Mouse (Mus musculus): ENCODE results near the gene Lrfn5. TPM values are rescaled to one million over a fixed set of nuclear protein-coding genes. Genes with fewer than 3 reads are reported as not detected.

The Lrfn5 gene
- under 1 TPM in 1 of 3 experiments, not detected in 2; 0.08 TPM for polyA plus RNA-seq (2017; shearing (Covaris generic))

DNA sequence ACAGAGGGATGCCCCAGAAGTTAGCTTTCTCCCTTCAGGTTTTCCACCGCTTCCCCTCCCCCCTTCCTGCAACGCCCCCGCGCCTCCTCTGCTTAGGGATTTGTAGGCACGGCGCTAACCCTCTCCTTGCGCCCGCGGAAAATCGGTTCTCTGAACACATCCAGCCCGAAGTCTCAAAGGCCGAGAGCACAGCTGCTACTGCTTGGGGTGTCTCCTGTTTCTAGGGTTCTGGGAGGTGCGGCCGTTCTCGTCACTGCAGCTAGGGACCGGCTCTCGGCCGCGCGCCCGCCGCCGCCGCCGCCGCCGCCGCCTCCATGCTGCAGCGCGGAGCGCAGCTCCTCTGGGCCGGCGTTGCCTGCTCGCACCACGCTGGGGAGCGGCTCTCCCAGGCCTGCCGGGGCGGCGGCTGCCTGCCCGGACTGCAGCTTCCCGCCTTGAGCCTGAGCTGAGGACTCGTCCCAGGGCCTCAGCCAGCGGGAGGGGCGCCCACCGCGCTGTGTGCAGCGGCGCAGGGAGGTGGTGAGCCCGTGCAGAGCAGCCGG is at the start of gene Lrfn5:
Gene Lrfn5, plus strand, starts transcription at position 322 of the 542 bp plus-strand sequence.
- ATAC-seq, result no peak

GRCm38 (mm10) chr12:61521501-61522147 is 1.3 kb upstream of the Lrfn5 start:
- ATAC-seq, result no peak

DNA sequence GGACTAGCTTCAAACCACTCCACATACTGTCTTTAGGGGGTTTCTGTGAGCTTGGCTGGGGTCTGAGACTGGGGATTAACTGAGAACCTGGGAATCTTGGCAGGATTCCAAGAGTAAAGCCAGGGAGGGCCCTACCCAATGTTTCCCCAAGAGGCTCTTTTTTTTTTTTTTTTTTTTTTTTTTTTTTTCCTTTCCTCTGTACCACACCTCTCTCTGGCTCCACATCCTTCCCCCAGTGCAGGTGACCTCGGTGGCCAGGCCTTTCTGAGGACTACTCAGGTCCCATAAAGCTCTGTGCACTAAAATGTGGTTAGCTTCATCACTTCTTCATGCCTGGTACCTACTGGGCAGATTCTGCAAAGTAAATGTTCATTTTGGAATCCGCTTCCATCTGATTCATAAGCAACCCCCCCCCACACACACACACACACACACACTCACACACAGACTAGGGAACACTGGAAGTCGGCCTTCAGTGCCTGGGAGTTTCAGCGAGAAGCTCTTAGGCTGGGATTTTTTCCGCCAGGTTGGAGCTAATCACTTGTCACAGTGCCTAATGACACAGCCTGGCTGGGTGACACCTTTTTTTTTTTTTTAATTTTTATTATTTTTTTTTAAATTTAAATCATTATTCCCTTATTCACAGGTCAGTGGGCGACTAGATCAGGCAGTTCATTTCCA is 662 bp upstream of the Lrfn5 start:
- no peak for ATAC-seq

GRCm38 (mm10) chr12:61523631-61524182 is 757 bp downstream of the Lrfn5 start:
- ATAC-seq, result no peak

DNA sequence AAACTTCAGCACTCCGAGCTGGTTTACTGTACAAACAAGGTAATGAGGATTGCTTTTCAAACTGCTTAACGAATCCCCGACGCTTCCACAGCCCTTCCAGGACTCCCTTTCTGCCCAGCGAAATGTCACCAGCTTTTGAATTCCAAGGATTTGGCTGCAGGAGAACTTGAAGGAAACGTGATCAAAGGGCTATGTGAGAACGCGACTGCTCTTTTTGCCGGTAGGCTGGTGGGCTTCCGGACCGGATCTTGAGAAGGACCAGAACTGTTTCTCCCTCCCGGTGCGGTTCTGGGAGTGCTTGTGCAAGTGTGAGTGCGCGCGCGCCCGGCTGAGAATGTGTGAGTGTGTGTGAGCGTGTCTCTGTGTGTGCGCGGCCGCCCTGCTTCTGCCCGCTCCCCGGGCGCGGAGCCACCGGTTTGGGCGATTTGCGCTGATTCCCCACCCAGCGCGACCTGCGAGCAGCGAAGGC is 1.3 kb downstream of the Lrfn5 start:
- no peak for ATAC-seq

DNA sequence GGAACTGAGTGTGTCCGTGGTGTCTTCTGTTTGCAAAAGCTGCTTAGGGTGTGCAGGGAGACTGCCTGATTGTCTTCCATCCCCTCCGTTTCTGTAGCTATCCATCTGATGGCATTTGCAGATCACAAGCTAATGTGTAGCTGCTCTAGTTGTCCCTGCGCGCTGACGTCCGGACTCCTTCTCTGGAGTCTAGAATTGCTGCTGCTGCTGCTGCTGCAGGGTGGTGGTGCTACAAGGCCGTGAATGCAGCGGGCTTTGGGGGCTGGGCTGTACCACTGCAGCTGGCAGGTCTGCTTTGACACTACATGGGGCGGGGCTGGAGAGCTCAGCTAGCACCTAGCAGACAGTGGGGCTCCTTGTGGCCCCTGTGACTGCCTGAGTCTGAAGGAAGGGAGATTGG is 3.2 kb downstream of the Lrfn5 start:
- ATAC-seq, result no peak

- no peak for ATAC-seq
These were observed 57.0 kb downstream of the Lrfn5 start for GRCm38 (mm10) chr12:61579949-61580348.

GRCm38 (mm10) chr12:61600305-61600704 is 77.4 kb downstream of the Lrfn5 start:
- ATAC-seq, result no peak

GRCm38 (mm10) chr12:61607871-61608270 is 84.9 kb downstream of the Lrfn5 start:
- ATAC-seq, result no peak

GRCm38 (mm10) chr12:61610081-61610480 is 87.1 kb downstream of the Lrfn5 start:
- ATAC-seq, result no peak

- no peak for ATAC-seq
These were observed 101.6 kb downstream of the Lrfn5 start for GRCm38 (mm10) chr12:61624532-61624931.

- no peak for ATAC-seq
These were observed 131.4 kb downstream of the Lrfn5 start for GRCm38 (mm10) chr12:61654380-61654779.

DNA sequence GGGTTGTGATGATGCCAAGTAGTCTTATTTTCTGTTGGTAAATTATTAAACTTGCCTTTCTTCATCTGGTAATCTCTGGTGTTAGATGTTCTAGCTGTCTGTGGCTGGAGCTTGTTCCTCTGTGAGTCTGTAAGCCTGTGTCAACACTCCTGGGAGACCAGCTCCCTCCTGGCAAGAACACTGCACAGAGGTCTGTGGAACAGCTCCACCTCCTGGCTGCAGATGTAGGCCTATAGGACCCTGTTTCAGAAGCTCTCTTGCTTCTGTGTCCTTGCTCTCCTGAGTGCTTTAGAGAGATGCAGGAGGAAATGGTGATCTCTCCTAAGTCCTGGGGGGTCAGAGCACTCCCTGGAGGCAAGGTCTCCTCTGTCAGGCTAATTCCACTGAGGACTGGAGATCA is 200.2 kb downstream of the Lrfn5 start:
- no peak for ATAC-seq

DNA sequence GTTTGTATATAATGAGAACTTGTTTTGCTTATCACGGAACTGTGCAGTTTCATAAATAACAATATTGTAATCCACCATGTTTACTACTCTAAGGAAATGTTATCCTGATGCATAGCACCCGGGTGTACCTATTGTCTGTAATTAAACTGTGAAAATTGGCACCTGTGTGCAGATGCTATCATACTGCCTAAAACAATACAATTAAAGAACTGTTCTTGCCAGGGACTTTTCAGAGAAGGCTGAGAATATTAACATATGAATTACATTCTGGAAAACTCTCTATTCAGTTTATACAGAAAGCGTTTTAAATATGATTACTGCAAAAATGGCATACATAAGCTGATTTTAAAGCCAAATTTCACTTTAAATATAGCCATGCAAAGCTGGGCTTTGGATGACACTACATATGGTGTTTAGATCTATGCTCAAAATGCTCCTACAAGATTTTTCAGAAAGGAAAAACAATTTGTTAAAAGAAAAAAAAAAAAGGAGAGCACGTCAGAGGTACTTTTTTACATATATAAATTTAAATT is 284.2 kb downstream of the Lrfn5 start:
- ATAC-seq, result no peak

DNA sequence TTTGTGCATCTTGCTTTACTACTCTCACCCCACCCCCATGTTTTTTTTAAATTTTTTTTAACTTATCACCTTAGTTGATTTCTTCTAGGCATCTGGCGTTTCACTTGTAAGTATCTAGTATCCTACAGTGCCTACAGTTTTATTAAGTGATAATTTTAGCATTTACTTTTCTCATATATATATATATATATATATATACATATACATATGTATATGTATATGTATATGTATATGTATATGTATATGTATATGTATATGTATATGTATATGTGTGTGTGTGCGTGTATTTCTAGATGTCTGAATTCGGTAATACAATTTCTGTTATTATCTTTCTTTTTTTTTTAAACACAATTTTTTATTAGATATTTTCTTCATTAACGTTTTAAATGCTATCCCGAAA is 300.7 kb downstream of the Lrfn5 start:
- ATAC-seq, result no peak

- ATAC-seq, result no peak
These were observed 303.4 kb downstream of the Lrfn5 start for GRCm38 (mm10) chr12:61826311-61826710.

DNA sequence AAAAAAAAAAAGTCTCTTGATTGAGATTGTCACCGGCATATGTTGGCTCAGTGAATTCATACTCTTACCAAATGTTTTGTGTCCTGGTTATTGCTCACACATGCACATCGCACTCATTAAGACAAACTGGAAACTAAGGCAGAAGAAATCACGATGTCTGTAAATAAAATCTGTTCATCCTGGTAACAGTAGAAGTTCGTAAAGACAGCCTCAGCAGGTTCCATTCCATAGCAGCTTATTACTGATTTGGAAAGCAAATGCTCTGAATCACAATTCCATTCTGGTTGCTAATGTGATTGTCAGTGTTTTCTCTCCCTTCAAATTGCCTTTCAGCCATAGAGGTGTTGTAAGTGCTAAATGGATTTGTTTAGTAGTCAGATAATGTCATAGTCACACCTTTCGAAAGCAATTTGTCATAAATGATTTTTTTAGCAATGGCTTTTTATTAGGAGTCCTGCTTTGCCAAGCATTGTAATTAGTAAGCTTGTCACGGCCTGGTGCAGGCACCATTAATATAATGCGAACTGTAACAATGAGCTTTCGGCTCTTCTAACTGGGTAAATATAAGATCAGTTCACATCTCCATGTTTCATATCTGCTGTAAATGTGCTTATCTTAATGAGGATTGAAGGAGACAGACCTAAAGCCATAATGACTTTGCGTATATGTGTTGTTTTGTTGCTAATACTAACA is 319.8 kb downstream of the Lrfn5 start:
- no peak for ATAC-seq

- no peak for ATAC-seq
These were observed 331.2 kb downstream of the Lrfn5 start for GRCm38 (mm10) chr12:61854183-61854582.

Measured in inflammation-experienced regulatory T-cells, adult 6 months (primary cell).